Mouse (Mus musculus) cerebellum, adult 11-12 months (tissue): ENCODE data around the gene Fbxl13.

Experiments
- DNase-seq: peaks from one replicate; pipeline ENCODE4 v3.0.0; 2022

Fbxl13 gene

DNA sequence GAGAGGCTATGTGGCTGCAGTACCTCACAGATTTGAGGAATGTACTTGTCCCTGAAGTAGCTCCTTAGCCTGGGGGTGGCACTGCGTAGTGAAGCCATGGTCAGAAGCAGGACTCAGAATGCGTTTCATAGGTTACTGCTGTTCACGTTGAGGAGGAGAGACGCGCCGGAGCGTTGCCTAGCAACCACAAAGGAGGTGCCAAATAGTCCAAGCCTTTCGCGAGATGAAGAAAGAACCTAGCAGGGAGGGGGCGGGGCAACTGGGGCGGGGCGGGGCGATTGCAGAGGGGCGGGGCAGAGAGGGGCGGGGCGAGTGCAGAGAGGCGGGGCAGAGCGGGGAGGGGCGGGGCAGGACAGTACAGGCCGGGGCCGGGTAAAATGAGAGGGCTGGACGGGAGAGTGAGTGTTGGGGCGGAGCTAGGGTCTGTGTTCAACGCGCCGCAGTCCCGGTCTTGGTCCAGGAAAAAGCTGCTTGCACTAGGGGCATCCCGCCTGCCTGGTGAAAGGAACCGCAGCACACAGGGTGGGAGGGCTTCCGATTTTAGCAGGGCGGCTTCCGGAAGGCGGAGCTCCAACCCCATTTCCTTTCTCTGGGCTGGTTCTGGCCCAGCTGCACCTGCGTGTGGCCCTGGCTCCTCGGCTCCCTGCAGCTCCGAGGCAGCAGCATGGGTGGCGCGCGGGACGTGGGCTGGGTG is at the start of gene Fbxl13, which contains the start of gene Armc10:
Fbxl13 (minus strand) TSS at position 196 of the 694 bp plus-strand sequence.
Armc10 (plus strand) TSS at position 375 of the 694 bp plus-strand sequence.
- peak; percentile 88 for DNase-seq

DNA sequence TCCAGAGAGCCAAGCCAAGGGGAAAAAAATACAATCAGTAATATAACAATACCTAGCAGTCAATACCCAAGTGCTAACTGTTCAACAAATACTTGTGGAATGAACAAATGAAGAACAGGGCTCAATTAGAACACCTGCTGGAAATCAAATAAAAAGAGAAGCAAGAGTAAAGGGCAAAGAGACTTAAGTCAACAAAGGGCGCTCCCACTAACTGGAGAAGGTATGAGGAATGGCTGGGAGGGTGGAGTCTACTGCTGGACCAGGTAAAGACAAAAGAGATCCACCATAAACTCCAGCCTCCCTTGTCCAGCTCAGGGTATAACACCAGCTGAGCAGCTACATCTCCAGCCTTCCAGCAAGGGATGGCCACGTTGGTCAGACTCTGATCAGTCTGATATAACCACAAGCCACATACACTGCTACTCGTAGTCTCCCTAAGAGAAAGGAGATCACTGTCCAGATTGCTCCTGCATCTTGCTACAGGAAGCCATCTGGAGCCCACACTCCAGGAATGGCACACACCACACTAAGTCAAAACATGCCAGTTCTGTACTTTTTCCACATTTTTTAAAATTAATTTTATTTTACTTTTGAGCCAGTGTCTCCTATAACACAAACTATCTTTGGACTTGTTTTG is 49.5 kb upstream of the Fbxl13 start:
- no peak for DNase-seq

DNA sequence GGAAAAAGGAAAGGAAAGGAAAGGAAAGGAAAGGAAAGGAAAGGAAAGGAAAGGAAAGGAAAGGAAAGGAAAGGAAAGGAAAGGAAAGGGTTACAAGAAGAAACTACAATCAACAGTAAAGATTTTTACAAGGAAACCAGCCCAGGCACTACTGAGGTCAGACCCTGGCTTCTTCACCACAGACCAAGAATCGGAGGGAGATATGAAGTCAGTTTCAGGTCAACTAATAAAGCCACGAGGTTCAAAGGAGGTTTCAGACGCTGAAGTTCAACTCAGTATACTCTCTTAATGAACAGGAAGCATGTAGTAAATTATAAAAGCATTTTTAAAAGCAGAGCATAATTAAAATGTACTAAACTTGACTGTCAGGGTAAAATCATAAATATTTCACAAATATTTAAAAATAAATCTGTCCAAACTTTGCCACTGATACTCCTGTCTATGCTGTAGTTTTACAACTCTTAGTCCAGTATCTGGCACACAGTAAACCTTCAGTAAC is 48.0 kb upstream of the Fbxl13 start:
- DNase-seq: no peak

DNA sequence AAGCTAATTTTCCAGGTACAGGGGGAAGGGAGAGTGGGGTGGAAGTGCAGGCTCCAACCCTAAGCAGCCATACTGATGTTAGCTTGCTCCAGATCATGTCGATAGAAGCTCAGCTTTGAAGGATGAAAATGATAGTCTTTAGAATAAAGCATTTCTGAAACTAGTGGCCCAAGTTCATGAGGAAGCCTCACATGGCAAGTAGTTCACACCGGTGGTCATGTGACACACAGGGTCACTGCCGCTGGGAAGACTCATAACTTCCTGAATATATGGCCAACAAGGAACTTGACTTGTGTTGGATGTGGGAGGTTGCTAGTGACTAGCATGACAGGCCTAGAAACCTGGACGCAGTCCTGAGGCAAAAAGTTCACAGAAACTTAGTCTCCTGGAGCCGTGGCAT is 46.8 kb upstream of the Fbxl13 start:
- DNase-seq: no peak

DNA sequence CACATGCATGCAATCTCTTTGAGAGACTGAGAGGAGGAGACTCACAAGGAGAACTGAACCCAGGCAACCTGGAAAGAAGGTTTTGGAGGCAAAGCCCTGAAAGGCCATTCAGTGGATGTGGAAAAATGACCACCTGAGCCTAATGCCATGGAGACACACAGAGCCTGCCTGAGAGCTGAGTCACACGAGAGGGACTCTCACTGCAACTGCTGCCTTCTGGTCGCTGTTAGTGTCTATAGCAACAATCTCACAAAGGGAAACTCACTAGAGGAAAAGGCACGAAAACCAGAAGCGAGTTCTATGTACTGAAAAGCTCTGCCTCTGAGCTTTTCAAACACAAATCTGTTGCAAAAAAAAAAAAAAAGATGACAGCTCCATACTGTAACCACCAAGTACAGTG is 41.6 kb upstream of the Fbxl13 start:
- DNase-seq: no peak

DNA sequence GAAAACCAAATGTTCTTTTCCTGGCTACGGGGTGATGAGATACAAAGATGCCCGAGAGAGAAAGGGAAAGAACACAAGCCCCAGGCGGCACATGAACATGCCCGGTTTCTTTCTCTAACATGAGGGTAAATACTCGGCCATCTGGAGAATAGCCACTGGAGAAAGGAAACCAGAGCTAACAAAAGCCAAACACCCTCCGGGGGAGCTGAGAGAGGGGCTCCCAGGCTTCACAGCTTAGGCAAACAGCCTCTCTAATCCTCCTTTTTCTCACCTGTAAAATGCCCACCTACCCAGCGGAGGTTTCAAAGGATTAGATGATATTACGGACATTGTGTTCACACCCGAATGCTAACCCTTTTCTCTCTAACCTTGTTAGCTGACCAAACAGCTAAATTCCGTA is 39.6 kb upstream of the Fbxl13 start:
- DNase-seq: no peak

DNA sequence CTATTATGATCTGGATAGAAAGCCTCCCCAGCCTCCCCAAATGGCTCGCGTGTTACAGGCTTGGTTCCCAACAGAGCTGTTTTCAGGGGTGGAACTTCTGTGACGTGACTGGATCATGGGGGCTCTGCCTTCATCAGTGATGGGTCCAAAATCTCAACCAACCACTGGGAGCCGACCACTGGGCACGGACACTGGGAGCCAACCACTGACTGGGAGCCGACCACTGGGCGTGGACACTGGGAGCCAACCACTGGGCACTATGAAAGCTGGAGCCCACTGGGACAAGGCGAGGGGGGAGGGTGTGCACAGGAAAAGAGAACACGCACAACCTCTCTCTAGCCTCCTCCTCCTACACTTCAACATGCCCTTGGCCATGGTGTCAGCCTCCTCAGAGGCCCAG is 38.4 kb upstream of the Fbxl13 start:
- no peak for DNase-seq

DNA sequence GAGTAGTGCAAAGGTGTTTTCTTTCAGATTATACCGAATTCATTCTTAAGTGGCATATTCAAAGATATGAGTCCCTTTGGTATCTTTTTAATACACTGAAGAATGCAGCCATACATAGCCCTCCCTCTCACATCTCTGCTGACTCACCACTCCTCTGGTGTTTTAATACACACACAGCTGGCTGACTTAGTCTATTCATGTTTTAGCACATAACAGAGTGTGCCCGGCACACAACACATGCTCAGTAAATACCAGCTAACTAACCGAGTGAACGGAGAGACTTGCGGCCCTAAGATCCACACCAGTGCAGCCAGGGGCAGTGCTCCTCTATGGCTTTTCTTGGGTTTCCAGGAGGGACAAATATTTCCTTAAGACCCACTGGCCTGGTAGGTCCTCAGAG is 35.5 kb upstream of the Fbxl13 start:
- DNase-seq: no peak

DNA sequence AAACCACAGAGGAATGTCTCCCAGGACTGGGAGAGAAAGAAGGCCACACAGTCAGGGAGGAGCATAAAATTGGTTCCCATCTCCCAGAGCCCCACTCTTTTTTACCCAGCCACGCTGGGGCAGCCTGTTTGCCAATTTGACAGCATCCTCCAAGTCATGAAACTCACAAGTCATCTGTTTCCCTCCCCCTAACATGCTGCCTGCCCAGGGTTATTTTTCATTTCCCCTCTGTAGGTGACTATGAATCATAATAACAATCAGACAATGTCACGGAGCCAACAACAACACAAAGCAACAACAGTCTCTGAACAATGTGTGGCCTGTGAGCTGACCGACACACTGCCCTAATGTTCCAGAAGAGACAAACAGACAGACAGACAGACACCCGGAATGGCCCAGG is 34.6 kb upstream of the Fbxl13 start:
- DNase-seq: no peak

DNA sequence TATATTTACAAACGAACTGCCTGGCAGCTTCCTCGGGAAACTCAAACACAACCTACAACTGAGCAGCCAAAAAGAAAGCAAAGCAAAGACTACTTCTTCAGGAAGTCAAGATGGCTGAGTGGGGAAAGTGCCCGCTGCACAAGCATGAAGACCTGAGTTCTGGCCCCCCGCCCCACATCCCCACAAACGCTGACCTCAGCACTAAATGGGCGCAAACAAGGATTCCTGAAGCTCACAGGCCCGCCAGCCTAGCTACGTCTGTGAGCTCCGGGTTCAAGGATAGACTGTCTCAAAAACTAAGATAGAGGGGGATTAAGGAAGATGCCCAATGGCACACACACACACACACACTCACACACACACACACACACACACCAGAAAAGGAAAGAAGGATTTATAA is 32.9 kb upstream of the Fbxl13 start:
- no peak for DNase-seq

DNA sequence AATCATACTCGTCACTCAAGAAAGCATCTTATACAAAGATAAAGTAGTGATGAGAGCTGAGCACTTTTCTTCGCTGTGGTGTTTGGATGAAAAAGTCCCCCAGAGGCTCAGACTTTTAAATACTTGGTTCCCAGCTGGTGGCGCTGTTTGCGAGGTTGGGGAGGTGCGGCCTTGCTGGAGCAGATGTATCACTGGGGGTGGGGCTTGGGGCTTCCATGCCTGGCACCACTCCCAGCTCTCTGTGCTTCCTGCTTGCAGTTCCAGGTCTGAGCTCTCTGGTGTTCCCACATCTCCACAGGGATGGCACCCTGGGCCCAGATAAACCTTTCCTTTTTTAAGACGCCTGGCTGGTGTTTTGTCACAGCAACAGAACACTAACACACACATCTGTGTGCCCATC is 32.5 kb upstream of the Fbxl13 start:
- no peak for DNase-seq

DNA sequence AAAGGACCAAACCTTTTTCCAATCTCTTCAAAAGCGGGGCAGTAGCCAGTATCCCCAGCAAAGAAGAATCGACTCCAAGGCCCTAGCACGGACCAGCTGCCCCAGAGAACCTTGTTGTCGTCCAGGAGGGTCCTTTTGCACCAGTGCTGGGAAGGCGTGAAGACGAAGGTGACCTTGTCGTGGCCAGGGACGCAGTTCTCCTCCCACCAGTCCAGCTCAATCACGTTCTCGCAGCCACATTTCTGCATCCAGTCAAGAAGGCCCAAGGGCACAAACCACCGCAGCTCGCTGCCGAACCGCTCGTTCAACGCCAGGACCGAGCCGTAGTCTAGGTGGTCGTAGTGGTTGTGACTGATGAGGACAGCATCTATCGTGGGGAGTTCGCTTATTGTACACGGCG is 30.1 kb upstream of the Fbxl13 start:
- no peak for DNase-seq

DNA sequence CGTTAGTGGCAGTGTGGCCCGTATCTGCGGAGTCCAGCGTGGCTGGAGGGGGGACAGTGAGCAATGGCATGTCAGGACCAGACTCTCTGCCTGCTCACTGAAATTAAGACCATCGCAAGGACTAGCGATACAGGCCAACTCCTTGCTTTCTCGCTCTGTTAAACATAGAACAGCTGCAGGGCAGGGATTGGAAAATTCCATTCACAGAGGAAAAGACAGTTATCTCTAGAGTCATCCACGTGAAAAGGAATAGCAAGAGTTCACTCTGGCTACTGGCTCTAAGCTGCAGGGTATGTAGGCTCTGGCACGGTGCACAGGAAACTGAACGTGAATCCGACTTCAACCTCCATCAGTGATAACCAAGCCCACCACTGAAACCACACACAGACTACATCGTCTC is 29.6 kb upstream of the Fbxl13 start:
- no peak for DNase-seq

DNA sequence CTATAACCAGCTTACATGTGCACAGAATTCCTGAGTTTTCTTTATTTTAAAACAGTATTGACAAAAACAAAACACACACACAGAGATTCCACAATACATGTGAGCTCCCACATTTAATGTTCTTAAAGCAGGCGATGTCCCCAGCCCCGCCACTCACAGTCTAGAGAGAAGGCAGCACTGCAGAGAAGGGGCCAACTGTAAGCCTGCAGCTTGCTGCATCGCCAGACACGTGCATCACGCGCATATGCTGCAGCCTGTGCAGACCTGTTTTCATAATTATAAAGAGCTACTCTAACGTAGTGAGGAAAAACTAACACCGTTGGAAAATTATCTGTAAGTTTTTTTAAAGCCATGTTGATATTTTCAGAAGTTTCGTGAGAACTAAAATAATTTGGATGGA is 28.3 kb upstream of the Fbxl13 start:
- DNase-seq: no peak

DNA sequence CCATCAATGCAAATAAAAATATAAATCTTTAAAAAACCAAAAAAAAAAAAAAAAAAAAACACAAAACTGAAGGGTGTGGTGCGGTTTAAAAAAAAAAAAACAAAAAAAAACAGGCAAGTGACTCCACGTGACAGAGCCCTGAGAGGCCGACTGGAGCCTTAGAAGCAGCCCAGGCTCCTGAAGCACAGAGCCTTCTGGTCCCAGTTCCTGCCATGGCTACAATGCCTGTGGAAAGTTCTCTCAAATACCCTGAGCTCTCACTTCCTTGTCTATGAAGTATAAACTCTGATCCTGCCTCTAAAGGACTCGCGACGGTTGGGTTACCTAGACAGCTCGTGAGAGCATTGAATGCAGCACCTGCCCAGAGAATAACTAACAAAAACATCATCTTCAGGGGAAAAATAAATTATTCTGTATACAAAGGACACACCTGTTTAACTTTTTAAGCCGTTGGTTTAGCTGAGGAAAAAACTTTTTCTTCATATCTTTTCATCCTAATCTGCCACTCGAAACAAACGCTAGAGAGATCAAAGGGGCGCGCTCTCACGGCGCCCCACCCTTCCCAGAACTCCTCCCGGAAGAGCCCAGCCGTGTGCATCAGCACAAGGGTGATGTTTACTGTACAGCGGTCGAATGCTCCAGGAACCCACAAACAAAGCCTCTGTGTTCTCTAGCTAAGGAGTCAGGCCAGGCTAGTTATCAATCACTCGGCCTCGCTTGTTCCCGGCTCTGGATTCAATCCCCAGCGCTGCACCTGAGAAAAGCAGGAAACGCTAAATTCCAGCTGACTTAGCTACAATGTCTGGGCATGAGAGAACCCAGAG is 27.6 kb upstream of the Fbxl13 start:
- DNase-seq: no peak

DNA sequence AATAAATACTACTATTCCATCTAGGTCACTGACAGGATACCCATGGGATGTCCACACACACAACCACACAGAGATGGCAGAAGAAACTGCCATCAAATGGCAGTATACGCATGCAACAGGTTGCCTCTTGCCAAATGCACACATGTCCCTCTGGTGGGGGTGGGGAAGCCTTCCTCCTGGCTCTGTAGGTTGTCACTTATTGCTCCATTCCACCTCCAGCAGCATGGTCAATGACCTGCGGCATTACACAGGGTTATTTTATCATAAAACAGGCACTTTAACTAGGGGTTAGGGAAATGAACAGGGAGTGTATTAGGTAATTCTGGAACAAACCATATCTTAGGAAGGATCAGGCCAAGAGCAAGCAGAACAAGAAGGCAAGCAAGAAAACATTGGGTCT is 23.9 kb upstream of the Fbxl13 start:
- DNase-seq: no peak

DNA sequence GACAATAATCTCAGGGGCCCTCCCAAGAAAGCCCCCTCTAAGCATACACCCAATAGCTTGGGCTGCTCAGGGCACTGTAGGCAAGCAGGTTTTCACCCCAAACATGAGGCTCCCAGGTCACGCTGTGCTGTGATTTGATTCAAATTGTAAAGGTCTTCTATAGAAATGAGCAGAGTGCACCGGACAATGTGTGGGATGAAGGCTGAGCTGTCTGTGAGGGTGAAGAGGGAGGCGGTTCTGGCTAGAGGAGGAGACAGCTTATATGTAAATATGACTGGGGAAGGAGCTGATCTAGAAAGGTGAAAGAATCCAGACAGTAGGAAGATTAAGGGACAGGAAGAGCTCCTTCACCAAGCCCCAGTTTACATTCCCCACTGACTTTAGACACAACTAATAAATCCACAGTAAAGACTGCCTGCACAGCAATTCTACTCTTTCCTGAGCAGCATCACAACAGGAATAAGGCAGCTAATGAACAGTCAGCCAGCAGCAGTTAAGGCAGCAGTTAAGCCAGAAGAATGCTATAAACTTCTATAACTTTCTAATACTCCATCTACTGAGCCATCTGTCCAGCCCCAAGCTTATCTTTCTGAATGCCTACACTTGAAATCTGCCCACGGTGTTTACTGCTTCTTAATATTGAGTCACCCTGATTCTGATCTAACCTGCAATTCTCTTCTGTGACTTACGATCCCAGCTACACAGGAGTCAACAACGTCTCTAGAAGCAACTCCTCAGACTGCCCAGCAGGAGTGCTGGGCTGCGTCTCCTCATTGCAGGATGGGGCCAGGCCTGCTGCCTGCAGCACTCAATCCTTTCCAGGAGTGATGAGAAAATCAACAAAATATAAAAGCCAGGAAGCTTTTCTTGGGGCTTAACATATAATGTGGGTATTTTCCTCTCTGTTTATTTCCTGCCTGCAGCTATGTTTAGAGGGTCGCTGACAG is 22.0 kb upstream of the Fbxl13 start:
- DNase-seq: no peak

DNA sequence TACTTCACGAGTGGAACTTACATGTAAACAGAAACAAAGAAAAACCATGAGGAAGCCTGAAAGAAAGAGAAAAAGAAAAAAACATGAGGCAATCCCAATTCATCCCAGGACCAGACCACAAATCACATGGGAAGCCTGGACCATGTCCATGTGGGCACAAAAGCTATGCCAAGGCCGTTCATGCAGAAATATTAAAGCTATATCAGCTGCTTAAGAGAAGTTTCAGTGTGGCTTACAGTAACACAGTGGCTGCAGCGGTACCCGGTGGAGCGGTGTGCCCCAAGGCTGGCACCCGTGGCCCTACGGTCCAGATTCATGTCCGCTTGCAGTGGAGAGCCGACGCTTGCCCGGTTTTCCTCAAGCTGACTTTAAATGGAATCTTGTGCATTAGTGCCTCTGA is 17.6 kb upstream of the Fbxl13 start:
- no peak for DNase-seq

DNA sequence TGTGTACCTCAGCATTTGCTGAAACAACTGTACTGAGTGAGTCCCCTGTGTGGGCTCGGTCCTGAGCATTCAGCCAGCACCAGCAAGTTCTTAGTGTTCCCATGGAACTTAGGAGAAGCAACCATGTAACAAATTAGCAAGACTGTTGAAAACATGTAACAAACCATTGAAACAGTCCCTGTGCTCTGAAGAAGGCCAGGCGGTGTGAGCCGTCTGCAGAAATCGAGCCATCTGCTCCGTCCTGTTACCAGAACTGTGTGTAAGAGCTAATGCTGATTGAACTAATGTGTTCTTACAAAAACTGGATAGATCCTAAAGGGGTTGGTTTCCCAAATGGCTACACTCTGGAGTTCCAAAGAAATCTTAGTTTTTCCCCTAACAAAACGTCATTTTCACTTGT is 15.4 kb upstream of the Fbxl13 start:
- no peak for DNase-seq

DNA sequence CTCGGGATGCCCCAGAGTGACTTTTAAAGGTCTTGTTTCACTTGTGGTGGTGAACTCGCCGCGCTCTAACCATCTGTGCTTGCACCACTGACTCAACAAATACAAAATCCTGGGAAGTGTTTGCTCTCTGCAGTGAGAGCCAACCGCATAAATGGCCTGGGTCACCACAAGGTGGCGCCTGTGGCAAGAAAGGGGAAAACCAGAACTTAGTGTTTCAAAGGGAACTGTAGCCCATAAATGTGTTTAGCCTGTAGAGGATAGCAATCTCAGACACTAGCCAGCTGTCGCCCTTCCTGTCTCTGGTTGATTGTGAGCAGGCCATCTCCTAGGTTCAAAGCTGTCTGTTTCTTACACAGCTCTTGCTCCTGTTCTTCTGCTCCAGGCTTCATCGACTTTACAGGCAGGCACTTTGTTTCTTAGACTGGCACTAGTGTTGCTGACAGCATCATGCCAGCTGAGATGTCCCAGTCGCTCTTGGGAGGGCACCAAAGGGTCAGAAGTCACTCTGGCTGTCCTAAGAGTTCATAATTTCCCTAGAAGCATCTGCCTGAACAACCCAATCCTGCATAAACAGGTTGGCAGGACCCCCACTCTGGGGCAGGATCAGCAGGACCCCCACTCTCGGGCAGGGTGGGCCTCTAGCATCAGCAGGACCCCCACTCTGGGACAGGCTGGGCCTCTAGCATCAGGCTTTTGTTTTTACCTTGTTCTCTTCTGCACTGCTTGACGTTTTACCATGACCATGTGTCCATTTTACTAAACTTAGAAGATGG is 13.4 kb upstream of the Fbxl13 start:
- DNase-seq: peak; percentile 53

DNA sequence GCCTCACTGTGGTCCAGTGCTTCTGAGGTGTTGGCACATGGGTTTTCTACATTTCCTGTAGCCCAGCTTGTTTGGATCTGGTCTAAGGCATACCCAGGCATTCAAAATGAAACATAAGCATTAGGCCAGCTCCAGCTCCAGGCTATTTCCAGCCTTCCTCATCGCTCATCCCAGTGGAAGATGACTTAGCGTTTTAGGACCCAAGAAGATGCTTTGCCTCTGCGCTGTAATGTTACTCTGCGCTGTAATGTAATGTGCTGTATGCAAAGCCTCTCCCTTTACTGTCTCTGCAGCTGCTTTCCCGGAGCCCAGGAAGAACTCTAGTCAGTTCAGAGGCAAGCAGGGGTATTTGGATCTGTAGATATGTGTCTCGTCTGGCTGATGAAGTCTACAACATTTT is 12.6 kb upstream of the Fbxl13 start:
- no peak for DNase-seq

DNA sequence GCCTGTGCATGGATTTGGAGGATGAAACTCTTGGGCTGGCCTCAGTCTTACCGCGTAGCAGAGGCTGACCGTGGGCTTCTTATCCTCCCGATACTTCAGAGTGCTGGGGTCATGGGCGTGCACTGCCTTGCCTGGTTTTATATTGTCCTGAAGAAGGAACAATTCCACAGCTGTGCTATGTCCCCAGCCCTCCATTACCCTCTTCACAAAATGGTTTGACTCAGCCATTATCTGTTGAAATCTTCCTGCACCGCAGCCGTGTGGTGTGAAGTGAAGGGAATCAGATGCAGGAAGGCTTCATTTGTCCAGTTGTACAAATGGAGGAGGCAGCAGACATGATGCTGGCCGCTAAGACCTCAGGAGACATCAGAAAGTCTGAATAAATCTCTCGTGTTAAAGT is 11.5 kb upstream of the Fbxl13 start:
- no peak for DNase-seq
